Mouse (Mus musculus): ENCODE data around the gene a. TPM values are rescaled to one million over a fixed set of nuclear protein-coding genes. Genes with fewer than 3 reads are reported as not detected.

Gene a
- polyA plus RNA-seq, 1 experiment from 2014 or later, result 0.41 TPM

DNA sequence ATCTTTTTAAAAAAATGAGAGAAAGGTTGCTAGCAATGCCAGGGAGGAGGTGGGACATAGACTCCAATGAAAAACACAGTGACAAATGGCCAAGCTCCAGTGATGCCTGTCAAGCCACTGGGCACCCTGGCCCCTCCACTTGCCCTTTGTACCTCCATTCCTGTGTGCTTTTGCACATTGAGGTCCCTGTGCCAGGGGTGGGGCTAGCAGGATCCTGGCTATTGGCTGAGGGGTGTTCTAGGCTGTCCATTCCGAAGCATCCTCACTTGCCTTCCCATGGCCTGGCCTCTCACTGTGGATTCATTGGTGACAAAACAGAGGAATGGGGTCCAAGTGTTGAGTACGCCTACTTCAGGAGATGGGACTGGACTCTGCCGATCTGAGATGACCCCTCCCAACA lies 289.9 kb downstream of the a start:
- 97% methylated on average over 3 of the region's 3 CpGs for WGBS
- Histone ChIP-seq H3K27ac (replicated peaks) (no peak overlapping the region), H3K9me3 (ENCODE audit: control insufficient read depth, low read length) (no peaks in the 10 kb centered on the region), H3K4me1 (replicated peaks; ENCODE audit: control insufficient read depth, insufficient read depth) (no peaks in the 10 kb centered on the region), H3K36me3 (ENCODE audit: control insufficient read depth, insufficient read depth, low read length) (no peaks in the 10 kb centered on the region), H3K4me2 (replicated peaks; ENCODE audit: low read depth) (no peak overlapping the region), H3K27me3 (ENCODE audit: control insufficient read depth, insufficient read depth, low read length) (no peaks in the 10 kb centered on the region), H3K9ac (ENCODE audit: low read length) (no peak overlapping the region), H3K4me3 (ENCODE audit: low read depth, low read length) (no peak overlapping the region)
- no peak for ATAC-seq (ENCODE audit: low FRiP score, low TSS enrichment)
- DNase-seq (ENCODE audit: low spot score), result no peak
- no peak for TF ChIP-seq EP300 (optimal IDR thresholded peaks at IDR 0.05)
- no peak for TF ChIP-seq CTCF (IDR thresholded peaks at IDR 0.05; ENCODE audit: low read depth)

DNA sequence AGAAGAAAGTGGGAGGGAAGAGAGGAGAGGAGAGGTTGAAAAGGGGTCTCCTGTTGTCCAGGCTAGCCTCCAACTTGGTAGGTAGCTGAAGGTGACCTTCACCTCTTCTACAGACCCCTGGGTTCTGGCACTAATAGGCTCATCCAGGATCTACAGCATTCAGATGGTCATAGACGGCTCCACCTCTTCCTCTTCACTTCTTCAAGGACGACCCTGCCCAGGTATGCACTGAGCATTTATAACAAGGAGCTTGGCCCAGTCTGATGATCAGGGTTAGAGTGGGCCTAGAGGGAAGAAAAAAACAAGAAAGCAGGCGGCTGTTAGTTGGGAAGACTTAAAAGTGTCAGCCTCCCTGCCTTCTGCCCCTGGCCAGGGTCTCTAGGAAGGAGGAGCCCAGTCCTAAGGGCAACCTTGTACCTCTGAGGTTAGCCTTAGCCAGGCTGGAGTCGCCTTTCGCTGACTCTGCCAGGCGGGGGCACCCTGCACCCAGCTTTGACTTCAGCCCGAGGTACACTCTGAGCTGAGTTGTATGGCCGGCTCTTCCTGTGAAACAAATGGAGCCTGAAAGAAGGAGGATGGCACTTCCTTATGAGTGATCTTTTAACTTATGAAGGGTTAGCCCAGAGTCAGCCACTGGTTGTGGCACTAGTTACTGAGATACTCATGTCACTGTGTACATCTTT lies 291.1 kb downstream of the a start:
- ATAC-seq (ENCODE audit: low FRiP score, low TSS enrichment), result peak; percentile 74
- H3K36me3 ChIP-seq (ENCODE audit: control insufficient read depth, insufficient read depth, low read length), result no peaks in the 10 kb centered on the region
- no peaks in the 10 kb centered on the region for H3K27me3 ChIP-seq (ENCODE audit: control insufficient read depth, insufficient read depth, low read length)
- H3K27ac ChIP-seq (replicated peaks), result no peak overlapping the region
- DNase-seq (ENCODE audit: low spot score), result peak; percentile 79
- no peaks in the 10 kb centered on the region for H3K4me1 ChIP-seq (replicated peaks; ENCODE audit: control insufficient read depth, insufficient read depth)
- TF ChIP-seq EP300 (optimal IDR thresholded peaks at IDR 0.05) (no peak), CTCF (IDR thresholded peaks at IDR 0.05; ENCODE audit: low read depth) (peak; percentile 83)
- no peaks in the 10 kb centered on the region for H3K9me3 ChIP-seq (ENCODE audit: control insufficient read depth, low read length)
- 13% methylated on average over 8 of the region's 8 CpGs for WGBS
- H3K4me3 ChIP-seq (ENCODE audit: low read depth, low read length), result no peak overlapping the region
- H3K4me2 ChIP-seq (replicated peaks; ENCODE audit: low read depth), result no peak overlapping the region
- no peak overlapping the region for H3K9ac ChIP-seq (ENCODE audit: low read length)

DNA sequence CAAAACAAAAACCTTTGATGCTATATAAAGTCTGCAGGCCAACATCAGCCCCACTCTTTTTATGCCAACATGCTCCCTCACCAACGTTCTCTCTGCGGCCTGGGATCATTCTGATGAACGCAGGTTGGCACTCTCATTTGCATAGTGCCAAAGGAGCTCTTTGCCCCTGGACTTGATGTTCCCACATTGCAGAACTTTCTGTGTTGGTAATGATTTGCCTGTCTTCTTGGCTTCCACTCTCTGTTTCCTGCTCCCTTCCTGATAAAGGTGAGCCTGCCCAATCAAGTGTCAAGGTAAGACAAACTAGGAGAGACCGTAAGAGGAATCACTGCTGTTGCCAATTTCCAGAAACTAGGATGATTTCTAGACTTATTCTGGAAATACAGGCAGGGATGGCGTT lies 293.3 kb downstream of the a start:
- WGBS, result 83% methylated on average over 5 of the region's 5 CpGs
- H3K4me2 ChIP-seq (replicated peaks; ENCODE audit: low read depth), result no peak overlapping the region
- H3K27ac ChIP-seq (replicated peaks), result no peak overlapping the region
- TF ChIP-seq EP300 (optimal IDR thresholded peaks at IDR 0.05) (no peak), CTCF (IDR thresholded peaks at IDR 0.05; ENCODE audit: low read depth) (no peak)
- H3K27me3 ChIP-seq (ENCODE audit: control insufficient read depth, insufficient read depth, low read length), result no peaks in the 10 kb centered on the region
- ATAC-seq (ENCODE audit: low FRiP score, low TSS enrichment), result no peak
- no peaks in the 10 kb centered on the region for H3K9me3 ChIP-seq (ENCODE audit: control insufficient read depth, low read length)
- DNase-seq (ENCODE audit: low spot score), result no peak
- H3K9ac ChIP-seq (ENCODE audit: low read length), result no peak overlapping the region
- no peak overlapping the region for H3K4me3 ChIP-seq (ENCODE audit: low read depth, low read length)
- no peaks in the 10 kb centered on the region for H3K36me3 ChIP-seq (ENCODE audit: control insufficient read depth, insufficient read depth, low read length)
- no peaks in the 10 kb centered on the region for H3K4me1 ChIP-seq (replicated peaks; ENCODE audit: control insufficient read depth, insufficient read depth)

DNA sequence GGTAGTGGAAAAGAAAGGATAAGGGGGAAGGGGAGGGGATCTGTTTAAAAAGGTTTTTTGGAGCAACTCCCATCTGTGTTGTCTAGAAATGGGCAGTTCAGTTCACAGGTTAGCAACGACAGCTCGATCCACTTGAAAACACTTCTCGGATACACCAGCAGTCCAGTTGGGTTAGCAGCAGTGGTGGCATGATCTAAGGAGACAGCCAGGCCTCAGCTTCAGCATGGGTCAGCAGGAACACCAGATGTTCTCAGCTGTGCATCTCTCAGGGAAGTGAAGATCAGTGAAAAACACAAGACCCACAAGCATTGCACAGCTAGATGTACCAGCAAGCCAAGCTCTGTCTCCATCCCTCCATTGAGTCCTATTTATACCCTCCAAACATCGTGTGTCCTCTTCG lies 295.1 kb downstream of the a start:
- no peak overlapping the region for H3K27ac ChIP-seq (replicated peaks)
- no peak for DNase-seq (ENCODE audit: low spot score)
- H3K4me2 ChIP-seq (replicated peaks; ENCODE audit: low read depth), result no peak overlapping the region
- H3K36me3 ChIP-seq (ENCODE audit: control insufficient read depth, insufficient read depth, low read length), result no peaks in the 10 kb centered on the region
- H3K4me1 ChIP-seq (replicated peaks; ENCODE audit: control insufficient read depth, insufficient read depth), result no peaks in the 10 kb centered on the region
- H3K4me3 ChIP-seq (ENCODE audit: low read depth, low read length), result no peak overlapping the region
- TF ChIP-seq CTCF (IDR thresholded peaks at IDR 0.05; ENCODE audit: low read depth) (no peak), EP300 (optimal IDR thresholded peaks at IDR 0.05) (no peak)
- ATAC-seq (ENCODE audit: low FRiP score, low TSS enrichment), result no peak
- H3K9ac ChIP-seq (ENCODE audit: low read length), result no peak overlapping the region
- no peaks in the 10 kb centered on the region for H3K9me3 ChIP-seq (ENCODE audit: control insufficient read depth, low read length)
- 63% methylated on average over 5 of the region's 5 CpGs for WGBS
- no peaks in the 10 kb centered on the region for H3K27me3 ChIP-seq (ENCODE audit: control insufficient read depth, insufficient read depth, low read length)

DNA sequence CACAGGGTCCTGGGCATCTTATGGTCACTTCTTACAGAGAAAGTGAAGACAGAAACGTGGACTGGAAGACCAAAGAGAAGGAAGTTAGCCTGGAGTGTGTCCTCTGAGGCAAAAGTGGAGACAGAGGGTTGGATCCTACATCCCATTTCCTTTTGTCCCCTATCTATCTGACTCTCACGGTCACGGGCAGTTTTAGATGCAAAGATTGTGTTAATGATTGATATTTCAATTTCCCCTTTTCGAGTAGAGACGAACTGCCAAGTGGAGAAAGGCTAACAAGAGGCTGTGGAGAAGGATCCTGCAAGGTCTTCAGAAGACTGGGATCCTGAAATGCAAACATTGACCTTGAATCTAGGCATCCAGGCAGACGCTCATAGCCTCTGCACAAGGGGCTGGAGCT lies 297.1 kb downstream of the a start:
- no peaks in the 10 kb centered on the region for H3K4me1 ChIP-seq (replicated peaks; ENCODE audit: control insufficient read depth, insufficient read depth)
- H3K9me3 ChIP-seq (ENCODE audit: control insufficient read depth, low read length), result no peaks in the 10 kb centered on the region
- no peak overlapping the region for H3K27ac ChIP-seq (replicated peaks)
- H3K4me3 ChIP-seq (ENCODE audit: low read depth, low read length), result no peak overlapping the region
- H3K27me3 ChIP-seq (ENCODE audit: control insufficient read depth, insufficient read depth, low read length), result no peaks in the 10 kb centered on the region
- no peak overlapping the region for H3K9ac ChIP-seq (ENCODE audit: low read length)
- WGBS, result 52% methylated on average over 6 of the region's 6 CpGs
- ATAC-seq (ENCODE audit: low FRiP score, low TSS enrichment), result no peak
- H3K4me2 ChIP-seq (replicated peaks; ENCODE audit: low read depth), result no peak overlapping the region
- DNase-seq (ENCODE audit: low spot score), result no peak
- no peaks in the 10 kb centered on the region for H3K36me3 ChIP-seq (ENCODE audit: control insufficient read depth, insufficient read depth, low read length)
- TF ChIP-seq CTCF (IDR thresholded peaks at IDR 0.05; ENCODE audit: low read depth), result no peak
- no peak for TF ChIP-seq EP300 (optimal IDR thresholded peaks at IDR 0.05)

DNA sequence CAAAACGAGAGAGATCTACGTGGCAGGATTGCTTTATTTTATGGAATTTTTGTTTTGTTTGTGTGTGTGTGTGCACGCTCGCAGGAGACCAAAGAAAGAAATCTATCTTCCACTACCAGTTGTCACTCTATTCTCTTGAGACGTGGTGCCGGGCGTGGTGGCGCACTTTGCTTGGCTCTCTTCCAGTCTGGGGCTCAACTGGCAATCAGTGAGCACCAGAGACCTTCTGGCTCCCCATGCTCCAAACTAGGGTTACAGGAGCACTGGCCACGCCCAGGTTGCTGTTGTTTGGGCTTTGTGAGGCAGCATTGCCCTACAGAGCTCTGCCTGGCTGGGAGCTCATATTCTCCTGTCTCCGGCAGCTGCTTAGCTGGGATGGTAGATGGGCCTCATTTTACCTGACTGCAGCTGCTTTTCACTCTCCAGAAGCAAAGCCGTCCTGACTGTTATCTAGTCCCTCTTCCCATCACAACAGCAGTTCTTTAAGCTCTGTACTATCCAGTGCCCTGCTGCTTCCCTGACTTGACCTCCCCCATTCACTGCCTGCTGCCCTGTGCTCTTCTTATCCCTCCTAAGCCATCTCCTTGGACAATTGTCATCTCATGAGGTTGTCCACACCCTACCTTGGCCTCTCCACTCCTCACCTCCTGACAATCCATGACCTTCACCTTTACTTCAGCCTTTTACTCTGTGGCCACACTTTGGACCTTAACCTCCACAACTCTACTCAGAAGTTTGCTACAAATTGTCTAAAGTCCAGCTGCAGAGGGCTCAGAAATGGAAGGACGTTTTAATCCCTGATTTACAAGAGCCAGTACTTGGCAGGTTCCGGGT lies 299.9 kb downstream of the a start:
- Histone ChIP-seq H3K4me2 (replicated peaks; ENCODE audit: low read depth) (no peak overlapping the region), H3K27me3 (ENCODE audit: control insufficient read depth, insufficient read depth, low read length) (no peaks in the 10 kb centered on the region), H3K9ac (ENCODE audit: low read length) (no peak overlapping the region), H3K4me3 (ENCODE audit: low read depth, low read length) (no peak overlapping the region), H3K27ac (replicated peaks) (no peak overlapping the region), H3K36me3 (ENCODE audit: control insufficient read depth, insufficient read depth, low read length) (no peaks in the 10 kb centered on the region), H3K4me1 (replicated peaks; ENCODE audit: control insufficient read depth, insufficient read depth) (no peaks in the 10 kb centered on the region), H3K9me3 (ENCODE audit: control insufficient read depth, low read length) (no peaks in the 10 kb centered on the region)
- TF ChIP-seq CTCF (IDR thresholded peaks at IDR 0.05; ENCODE audit: low read depth), result no peak
- TF ChIP-seq EP300 (optimal IDR thresholded peaks at IDR 0.05), result no peak
- whole genome bisulfite sequencing, result 50% methylated on average over 13 of the region's 13 CpGs
- DNase-seq (ENCODE audit: low spot score) (peak; percentile 23), ATAC-seq (ENCODE audit: low FRiP score, low TSS enrichment) (no peak)
